Comparison of ENCODE assay signal across 16 mouse cellular contexts in genomic region chr17:83935232-83935631, GRCm38 (mm10).
A peak's percentile ranks its signal among the peaks of the same experiment; 100 is the strongest.
DNase-seq lines count a peak whose midpoint lies in the region; ATAC-seq lines count a peak whose summit lies in the region.
"Had no signal": no experiment of that assay in that cellular context is flagged by ENCODE, and none has a peak within 500 bp of the region (broad histone marks: within the 10 kb centered on the region; RNA-seq: fewer than 3 reads in every experiment).

No protein-coding gene starts in this region.

- no peaks in the 10 kb centered on the region for H3K9me3 ChIP-seq in hindbrain, embryonic 10.5 days
- H3K9me3 ChIP-seq in hindbrain, embryonic 13.5 days: no peaks in the 10 kb centered on the region
- no peaks in the 10 kb centered on the region for H3K9me3 ChIP-seq in limb, embryonic 15.5 days
- H3K9me3 ChIP-seq: embryonic facial prominence, embryonic 13.5 days; forebrain, embryonic 13.5 days; hindbrain, embryonic 15.5 days; midbrain, embryonic 12.5 days; neural tube, embryonic 12.5 days had no signal

- no peak overlapping the region for H3K4me2 ChIP-seq in hindbrain, embryonic 13.5 days
- no peak overlapping the region for H3K4me2 ChIP-seq in limb, embryonic 15.5 days
- H3K4me2 ChIP-seq: embryonic facial prominence, embryonic 13.5 days; forebrain, embryonic 13.5 days; hindbrain, embryonic 15.5 days; midbrain, embryonic 12.5 days; neural tube, embryonic 12.5 days had no signal

- no peaks in the 10 kb centered on the region for H3K27me3 ChIP-seq in hindbrain, embryonic 10.5 days (ENCODE audit: insufficient read depth, poor library complexity, severe bottlenecking)
- no peaks in the 10 kb centered on the region for H3K27me3 ChIP-seq in hindbrain, embryonic 13.5 days
- H3K27me3 ChIP-seq in limb, embryonic 15.5 days: no peaks in the 10 kb centered on the region
- H3K27me3 ChIP-seq: embryonic facial prominence, embryonic 13.5 days; hindbrain, embryonic 15.5 days; midbrain, embryonic 12.5 days; neural tube, embryonic 12.5 days had no signal

- H3K4me3 ChIP-seq in hindbrain, embryonic 10.5 days: no peak overlapping the region
- no peak overlapping the region for H3K4me3 ChIP-seq in hindbrain, embryonic 13.5 days
- H3K4me3 ChIP-seq in limb, embryonic 15.5 days: no peak overlapping the region
- H3K4me3 ChIP-seq: embryonic facial prominence, embryonic 13.5 days; forebrain, embryonic 13.5 days; hindbrain, embryonic 15.5 days; midbrain, embryonic 12.5 days; neural tube, embryonic 12.5 days had no signal

- intact Hi-C loops in left cerebral cortex, postnatal 14 days (cut with DNase I): no loop called here

- H3K27ac ChIP-seq in hindbrain, embryonic 10.5 days: 0 out of 2 replicates have a peak overlapping the region, but pooled peaks have one; percentile 40
- H3K27ac ChIP-seq in hindbrain, embryonic 13.5 days: no peak overlapping the region
- H3K27ac ChIP-seq in limb, embryonic 15.5 days: peak overlapping the region; percentile 44; the same call in 1 of the 2 replicates
- H3K27ac ChIP-seq: embryonic facial prominence, embryonic 13.5 days; forebrain, embryonic 13.5 days; hindbrain, embryonic 15.5 days; midbrain, embryonic 12.5 days; neural tube, embryonic 12.5 days had no signal

- H3K4me1 ChIP-seq in hindbrain, embryonic 10.5 days (replicated peaks): peaks cover 29% of the 10 kb centered on the region
- H3K4me1 ChIP-seq in hindbrain, embryonic 13.5 days (replicated peaks): peaks cover 23% of the 10 kb centered on the region
- peaks cover 34% of the 10 kb centered on the region for H3K4me1 ChIP-seq in limb, embryonic 15.5 days

- no peak for DNase-seq in hindbrain, embryonic 10.5 days (ENCODE audit: low spot score)
- peak; percentile 59 for DNase-seq in CD4-positive, CD25-positive, alpha-beta regulatory T cell, adult 2 months (ENCODE audit: low read depth, low spot score)
- peak; percentile 73 for DNase-seq in kidney, adult 9 months
- DNase-seq in embryo, embryonic 9.5 days (ENCODE audit: extremely low spot score): no peak
- DNase-seq in frontal cortex, postnatal 25 days (ENCODE audit: low spot score in 2 of 2): no peak
- DNase-seq in left cerebral cortex, postnatal 14 days (ENCODE audit: low spot score in 2 of 2): no peak
- DNase-seq: cerebellum, postnatal 25 days; retina, postnatal 1 day; thymus, adult 2 months had no signal

- no peak for ATAC-seq in hindbrain, embryonic 13.5 days (ENCODE audit: low FRiP score)
- no peak for ATAC-seq in limb, embryonic 15.5 days (ENCODE audit: insufficient number of reproducible peaks, low FRiP score, low TSS enrichment, low read depth)
- ATAC-seq: forebrain, embryonic 13.5 days had no signal

- 82% methylated on average over 5 of the region's 5 CpGs for WGBS in hindbrain, embryonic 10.5 days
- 81% methylated on average over 5 of the region's 5 CpGs for WGBS in hindbrain, embryonic 13.5 days
- 67% methylated on average over 5 of the region's 5 CpGs for WGBS in limb, embryonic 15.5 days

- H3K36me3 ChIP-seq in hindbrain, embryonic 10.5 days: no peaks in the 10 kb centered on the region
- no peaks in the 10 kb centered on the region for H3K36me3 ChIP-seq in hindbrain, embryonic 13.5 days
- H3K36me3 ChIP-seq in limb, embryonic 15.5 days: no peaks in the 10 kb centered on the region
- H3K36me3 ChIP-seq: embryonic facial prominence, embryonic 13.5 days; hindbrain, embryonic 15.5 days; midbrain, embryonic 12.5 days; neural tube, embryonic 12.5 days had no signal

- no peak overlapping the region for H3K9ac ChIP-seq in hindbrain, embryonic 13.5 days
- H3K9ac ChIP-seq in limb, embryonic 15.5 days: no peak overlapping the region
- H3K9ac ChIP-seq: embryonic facial prominence, embryonic 13.5 days; forebrain, embryonic 13.5 days; hindbrain, embryonic 15.5 days; midbrain, embryonic 12.5 days; neural tube, embryonic 12.5 days had no signal

Comparison
In these comparisons a context has a peak if more than half of its experiments do, and no peak if none do; other contexts are left out.
1. DNase-seq: peak in CD4-positive, CD25-positive, alpha-beta regulatory T cell, adult 2 months (single experiment) and kidney, adult 9 months (single experiment); none in hindbrain, embryonic 10.5 days (single experiment), embryo, embryonic 9.5 days (single experiment), frontal cortex, postnatal 25 days (0 of 2) and left cerebral cortex, postnatal 14 days (0 of 2).